Mouse (Mus musculus) kidney, embryonic 14.5 days (tissue): ENCODE measurements around the gene Myh6. TPM values are rescaled to one million over a fixed set of nuclear protein-coding genes. Genes with fewer than 3 reads are reported as not detected.
"Not testable (repeated sequence)": the region's sequence is repeated elsewhere in the genome, so short reads cannot be mapped to it uniquely, and the experiment has no call there.

ENCODE experiments used
- ATAC-seq: fragments of 200-750 bp; cut with Nextera tagmentation; 2 replicates; pipeline ENCODE4 v1.8.0; 2017; ENCODE audit warnings: moderate number of reproducible peaks, mild to moderate bottlenecking, moderate TSS enrichment, moderate library complexity; ENCODE audit not compliant: low FRiP score, low TSS enrichment
- H3K27ac ChIP-seq: fragments of 300-500 bp; sonication (generic); 2 replicates; pipeline ENCODE4 v1.5.1; 2014; ENCODE audit warnings: low read depth, mild to moderate bottlenecking, low read length, moderate library complexity, mixed read lengths
- H3K27me3 ChIP-seq: fragments of 300-500 bp; sonication (generic); 2 replicates; pipeline ENCODE4 v1.6.1; 2014; ENCODE audit warnings: mild to moderate bottlenecking, low read length; ENCODE audit not compliant: control insufficient read depth, insufficient read depth
- H3K36me3 ChIP-seq: fragments of 300-500 bp; sonication (generic); 2 replicates; pipeline ENCODE4 v1.6.1; 2014; ENCODE audit warnings: low read length, mixed read lengths; ENCODE audit not compliant: control insufficient read depth, insufficient read depth
- H3K4me1 ChIP-seq: fragments of 300-500 bp; sonication (generic); 2 replicates; pipeline ENCODE4 v1.6.1; 2014; ENCODE audit warnings: low read length, mixed read lengths; ENCODE audit not compliant: control insufficient read depth, insufficient read depth
- H3K4me2 ChIP-seq: fragments of 300-500 bp; sonication (generic); replicated peaks from 2 replicates; pipeline ENCODE4 v1.6.1; 2014; ENCODE audit warnings: low read depth, mild to moderate bottlenecking, low read length
- H3K4me3 ChIP-seq: fragments of 300-500 bp; sonication (generic); 2 replicates; pipeline ENCODE4 v1.5.1; 2014; ENCODE audit warnings: mild to moderate bottlenecking, low read length
- H3K9ac ChIP-seq: fragments of 300-500 bp; sonication (generic); 2 replicates; pipeline ENCODE4 v1.6.1; 2014; ENCODE audit warnings: low read depth, mild to moderate bottlenecking, low read length, moderate library complexity
- H3K9me3 ChIP-seq: fragments of 300-500 bp; sonication (generic); 2 replicates; pipeline ENCODE4 v1.6.1; 2016; ENCODE audit warnings: low read length; ENCODE audit not compliant: control insufficient read depth
- WGBS: fragments of 180-500 bp; shearing (Covaris S2); extraction: QIAGEN DNeasy Blood & Tissue Kit; methylation state at CpG from one replicate; pipeline ENCODE4 v1.1.7; 2014; 5-methylcytosine and 5-hydroxymethylcytosine counted together
- polyA plus RNA-seq: library from polyadenylated mRNA; unstranded; fragments of >200 nt; fragmentation: Nextera tagmentation; extraction: Ambion mirVana; gene quantifications from 2 replicates; pipeline ENCODE4 v1.2.1, GENCODE M21; 2014

Myh6 gene
- polyA plus RNA-seq, 1 experiment from 2014 or later: 0.54 TPM

- H3K4me2 ChIP-seq: no peak overlapping the region
- H3K9me3 ChIP-seq: no peaks in the 10 kb centered on the region
- no peak overlapping the region for H3K9ac ChIP-seq
- no peak overlapping the region for H3K4me3 ChIP-seq
- no peaks in the 10 kb centered on the region for H3K4me1 ChIP-seq
- H3K36me3 ChIP-seq: no peaks in the 10 kb centered on the region
- H3K27ac ChIP-seq: no peak overlapping the region
- 87% methylated on average over 13 of the region's 13 CpGs for WGBS
- ATAC-seq: no peak
- H3K27me3 ChIP-seq: no peaks in the 10 kb centered on the region
Measured at GRCm38 (mm10) chr14:54988882-54989281, 22.2 kb upstream of the Myh6 start.

GRCm38 (mm10) chr14:54988350-54988874 is 21.7 kb upstream of the Myh6 start:
- not testable (repeated sequence) for H3K4me2 ChIP-seq, H3K27me3 ChIP-seq, H3K4me3 ChIP-seq, H3K9ac ChIP-seq, H3K36me3 ChIP-seq, H3K4me1 ChIP-seq, H3K27ac ChIP-seq, H3K9me3 ChIP-seq
- WGBS: 92% methylated on average over 9 of the region's 9 CpGs
- ATAC-seq: 0 out of 2 replicates have a peak, but pooled peaks have one; percentile 43

- Histone ChIP-seq H3K4me3 (no peak overlapping the region), H3K9me3 (no peaks in the 10 kb centered on the region), H3K27ac (no peak overlapping the region), H3K4me2 (no peak overlapping the region), H3K27me3 (no peaks in the 10 kb centered on the region), H3K36me3 (no peaks in the 10 kb centered on the region), H3K9ac (no peak overlapping the region), H3K4me1 (no peaks in the 10 kb centered on the region)
- 90% methylated on average over 7 of the region's 7 CpGs for WGBS
- ATAC-seq: no peak
Measured at GRCm38 (mm10) chr14:54981934-54982333, 15.2 kb upstream of the Myh6 start.

- Histone ChIP-seq H3K36me3 (no peaks in the 10 kb centered on the region), H3K9me3 (no peaks in the 10 kb centered on the region), H3K4me2 (no peak overlapping the region), H3K9ac (no peak overlapping the region), H3K27me3 (no peaks in the 10 kb centered on the region), H3K4me3 (no peak overlapping the region), H3K4me1 (no peaks in the 10 kb centered on the region), H3K27ac (no peak overlapping the region)
- no peak for ATAC-seq
- WGBS: 74% methylated on average over 8 of the region's 8 CpGs
Measured at GRCm38 (mm10) chr14:54978664-54979063, 11.9 kb upstream of the Myh6 start.

GRCm38 (mm10) chr14:54976633-54977032 is 9.9 kb upstream of the Myh6 start, which contains the start of gene Gm17428:
Gene Gm17428 (plus strand): TSS chr14:54976933.
- WGBS: 79% methylated on average over 1 of the region's 1 CpGs
- no peak within 1 kb of the TSS for H3K4me3 ChIP-seq
- no peak for ATAC-seq
- no peaks in the 10 kb centered on the region for H3K4me1 ChIP-seq
- H3K27me3 ChIP-seq: no peaks in the 10 kb centered on the region
- H3K27ac ChIP-seq: no peak within 1 kb of the TSS
- H3K9ac ChIP-seq: no peak within 1 kb of the TSS
- H3K9me3 ChIP-seq: no peaks in the 10 kb centered on the region
- H3K36me3 ChIP-seq: no peaks in the 10 kb centered on the region
- H3K4me2 ChIP-seq: no peak within 1 kb of the TSS

GRCm38 (mm10) chr14:54974068-54974791 is 7.5 kb upstream of the Myh6 start:
- no peaks in the 10 kb centered on the region for H3K36me3 ChIP-seq
- no peaks in the 10 kb centered on the region for H3K9me3 ChIP-seq
- no peak overlapping the region for H3K4me2 ChIP-seq
- 85% methylated on average over 6 of the region's 6 CpGs for WGBS
- no peaks in the 10 kb centered on the region for H3K4me1 ChIP-seq
- no peak for ATAC-seq
- H3K9ac ChIP-seq: no peak overlapping the region
- H3K27ac ChIP-seq: no peak overlapping the region
- H3K27me3 ChIP-seq: no peaks in the 10 kb centered on the region
- no peak overlapping the region for H3K4me3 ChIP-seq

GRCm38 (mm10) chr14:54972786-54973185 is 6.1 kb upstream of the Myh6 start:
- H3K4me3 ChIP-seq, H3K9me3 ChIP-seq, H3K36me3 ChIP-seq, H3K4me2 ChIP-seq, H3K27ac ChIP-seq, ATAC-seq, H3K9ac ChIP-seq, H3K4me1 ChIP-seq, H3K27me3 ChIP-seq: not testable (repeated sequence)
- WGBS: 90% methylated on average over 7 of the region's 11 CpGs

GRCm38 (mm10) chr14:54968344-54968743 is 1.6 kb upstream of the Myh6 start:
- Histone ChIP-seq H3K4me2 (no peak overlapping the region), H3K9ac (no peak overlapping the region), H3K9me3 (no peaks in the 10 kb centered on the region), H3K4me3 (no peak overlapping the region), H3K4me1 (no peaks in the 10 kb centered on the region), H3K27me3 (no peaks in the 10 kb centered on the region), H3K36me3 (no peaks in the 10 kb centered on the region), H3K27ac (no peak overlapping the region)
- ATAC-seq: no peak

- 86% methylated on average over 3 of the region's 3 CpGs for whole genome bisulfite sequencing
- ATAC-seq: no peak
Measured at GRCm38 (mm10) chr14:54967874-54968273, 1.1 kb upstream of the Myh6 start.

More at GRCm38 (mm10) chr14:54967874-54968273, 1.1 kb upstream of the Myh6 start:
- no peaks in the 10 kb centered on the region for H3K27me3 ChIP-seq
- H3K4me1 ChIP-seq: no peaks in the 10 kb centered on the region
- H3K4me2 ChIP-seq: no peak overlapping the region
- no peaks in the 10 kb centered on the region for H3K9me3 ChIP-seq
- no peak overlapping the region for H3K9ac ChIP-seq
- no peaks in the 10 kb centered on the region for H3K36me3 ChIP-seq
- H3K4me3 ChIP-seq: no peak overlapping the region
- H3K27ac ChIP-seq: no peak overlapping the region
